Mouse (Mus musculus): Measurements from ENCODE around the gene 4930535I16Rik. TPM values are rescaled to one million over a fixed set of nuclear protein-coding genes. Genes with fewer than 3 reads are reported as not detected.
"Not testable (repeated sequence)": the region's sequence is repeated elsewhere in the genome, so short reads cannot be mapped to it uniquely, and the experiment has no call there.

4930535I16Rik gene
- total and polyA plus RNA-seq, 2 experiments from 2014 or later, result not detected

DNA sequence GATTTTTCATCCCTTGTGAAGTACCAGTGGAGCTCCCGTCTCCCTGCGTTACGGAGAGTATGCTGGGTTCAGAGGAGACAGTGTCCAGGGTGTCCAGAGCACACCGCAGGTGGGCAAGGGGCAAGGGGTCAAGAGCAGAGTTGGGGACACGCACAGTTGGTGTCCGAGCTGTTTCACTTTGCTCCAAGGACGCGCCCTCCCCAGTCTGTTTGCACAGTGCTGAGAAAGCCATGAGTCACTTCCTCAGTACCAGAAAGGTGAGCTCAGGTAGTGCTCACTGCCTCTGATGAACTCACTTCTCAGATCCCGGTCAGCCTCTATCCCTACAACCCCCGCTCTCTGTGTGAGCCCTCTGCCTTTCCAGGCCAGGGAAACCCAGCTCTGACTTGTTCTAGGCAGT, 31.8 kb upstream of the 4930535I16Rik start:
- 75% methylated on average over 10 of the region's 10 CpGs for WGBS
- Histone ChIP-seq H3K36me3 (ENCODE audit: insufficient read depth) (no peaks in the 10 kb centered on the region), H3K27ac (ENCODE audit: low read depth, low read length) (no peak overlapping the region), H3K27me3 (ENCODE audit: insufficient read depth, low read length) (no peaks in the 10 kb centered on the region), H3K9ac (no peak overlapping the region), H3K4me2 (ENCODE audit: low read depth) (no peak overlapping the region), H3K9me3 (ENCODE audit: low read length) (no peaks in the 10 kb centered on the region), H3K4me3 (ENCODE audit: low read depth, low read length) (no peak overlapping the region), H3K4me1 (ENCODE audit: insufficient read depth) (no peaks in the 10 kb centered on the region)
- no peak for TF ChIP-seq CTCF (IDR thresholded peaks at IDR 0.05; ENCODE audit: low read depth)
- ATAC-seq (no peak), DNase-seq (no peak)

DNA sequence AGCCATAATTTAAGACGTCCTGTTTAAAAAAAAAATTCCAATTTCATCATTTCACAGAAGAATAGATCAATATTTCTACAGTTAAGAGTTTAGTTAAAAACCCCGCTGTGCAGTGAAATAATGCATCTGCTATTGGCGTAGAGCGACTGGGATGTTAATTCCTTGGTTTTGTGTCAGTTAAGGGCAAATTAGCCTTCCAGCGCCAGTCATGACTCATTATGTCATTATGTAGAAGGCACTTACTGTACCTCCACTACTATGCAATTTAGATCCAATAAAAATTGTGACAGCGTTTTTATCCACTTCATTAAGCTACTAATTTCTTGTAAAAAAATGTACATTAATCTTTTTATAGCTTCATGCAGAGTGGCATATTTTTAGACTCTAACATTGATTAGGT, 31.1 kb upstream of the 4930535I16Rik start:
- no peak overlapping the region for H3K27ac ChIP-seq (ENCODE audit: low read depth, low read length)
- DNase-seq, result no peak
- H3K36me3 ChIP-seq (ENCODE audit: insufficient read depth), result no peaks in the 10 kb centered on the region
- no peak overlapping the region for H3K9ac ChIP-seq
- no peak for TF ChIP-seq CTCF (IDR thresholded peaks at IDR 0.05; ENCODE audit: low read depth)
- no peak overlapping the region for H3K4me2 ChIP-seq (ENCODE audit: low read depth)
- H3K4me1 ChIP-seq (ENCODE audit: insufficient read depth), result no peaks in the 10 kb centered on the region
- no peak overlapping the region for H3K4me3 ChIP-seq (ENCODE audit: low read depth, low read length)
- peak; percentile 42; the same call in 1 of the 2 replicates for ATAC-seq
- WGBS, result 43% methylated on average over 6 of the region's 6 CpGs
- no peaks in the 10 kb centered on the region for H3K9me3 ChIP-seq (ENCODE audit: low read length)
- H3K27me3 ChIP-seq (ENCODE audit: insufficient read depth, low read length), result no peaks in the 10 kb centered on the region

DNA sequence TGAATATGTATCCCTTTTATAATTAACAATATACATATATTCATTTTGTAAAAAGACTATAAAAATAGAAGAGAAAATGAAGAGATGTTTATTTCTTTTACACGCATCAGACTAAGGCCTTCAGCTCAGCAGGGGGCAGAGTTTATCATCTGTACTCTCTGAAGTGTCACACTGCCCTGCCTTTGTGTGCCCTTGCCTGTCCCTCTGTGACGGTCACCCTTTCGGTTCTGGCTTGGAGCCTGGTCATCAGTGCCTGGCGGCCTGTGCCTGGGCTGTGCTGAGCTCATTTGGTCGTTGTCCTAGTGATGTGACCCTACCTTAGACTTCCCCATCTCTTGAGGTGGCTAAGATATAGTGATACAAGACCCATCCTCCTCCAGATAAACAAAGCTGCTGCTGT, 29.3 kb upstream of the 4930535I16Rik start:
- H3K36me3 ChIP-seq (ENCODE audit: insufficient read depth), result no peaks in the 10 kb centered on the region
- DNase-seq (no peak), ATAC-seq (no peak; the same call in 1 of the 2 replicates)
- TF ChIP-seq CTCF (IDR thresholded peaks at IDR 0.05; ENCODE audit: low read depth), result peak; percentile 4; the same call in 1 of the 2 replicates
- no peaks in the 10 kb centered on the region for H3K27me3 ChIP-seq (ENCODE audit: insufficient read depth, low read length)
- no peaks in the 10 kb centered on the region for H3K9me3 ChIP-seq (ENCODE audit: low read length)
- H3K4me1 ChIP-seq (ENCODE audit: insufficient read depth), result no peaks in the 10 kb centered on the region
- no peak overlapping the region for H3K4me2 ChIP-seq (ENCODE audit: low read depth)
- 59% methylated on average over 5 of the region's 5 CpGs for WGBS
- no peak overlapping the region for H3K9ac ChIP-seq
- H3K4me3 ChIP-seq (ENCODE audit: low read depth, low read length), result no peak overlapping the region
- H3K27ac ChIP-seq (ENCODE audit: low read depth, low read length), result no peak overlapping the region

DNA sequence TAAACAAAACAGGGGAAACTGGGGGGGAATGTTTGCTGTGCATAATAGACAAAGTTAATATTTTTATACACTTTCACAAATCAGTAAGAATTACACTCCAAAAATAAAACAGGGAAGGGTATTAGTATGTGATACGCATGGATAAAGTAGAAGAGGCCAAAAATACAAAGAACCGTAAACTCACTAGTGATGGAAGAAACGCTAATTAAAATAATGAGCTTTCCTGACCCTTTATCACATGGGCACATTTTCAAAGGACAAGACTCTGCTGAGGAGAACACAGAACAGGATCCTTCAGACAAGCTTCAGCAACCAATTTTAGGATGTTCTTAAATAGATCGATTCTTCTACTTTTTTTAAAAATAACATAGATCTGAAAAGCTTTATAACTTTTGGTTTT, 28.9 kb upstream of the 4930535I16Rik start:
- no peak for TF ChIP-seq CTCF (IDR thresholded peaks at IDR 0.05; ENCODE audit: low read depth)
- 54% methylated on average over 4 of the region's 4 CpGs for WGBS
- H3K36me3 ChIP-seq (ENCODE audit: insufficient read depth), result no peaks in the 10 kb centered on the region

DNA sequence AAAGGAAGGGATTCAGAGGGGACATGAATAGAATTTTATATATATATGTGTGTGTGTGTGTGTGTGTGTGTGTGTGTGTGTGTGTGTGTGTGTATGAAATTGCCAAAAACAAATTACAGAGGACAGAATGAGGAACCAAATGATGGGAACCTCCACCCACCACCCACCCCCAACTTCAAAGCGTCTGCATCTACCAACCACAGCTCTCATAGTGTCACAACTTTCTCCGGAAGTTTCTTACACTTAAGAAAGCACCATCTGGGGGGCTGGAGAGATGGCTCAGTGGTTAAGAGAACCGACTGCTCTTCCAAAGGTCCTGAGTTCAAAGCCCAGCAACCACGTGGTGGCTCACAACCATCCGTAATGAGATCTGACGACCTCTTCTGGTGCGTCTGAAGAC, 23.1 kb upstream of the 4930535I16Rik start:
- WGBS, result 80% methylated on average over 7 of the region's 7 CpGs
- ATAC-seq, result not testable (repeated sequence)

More for the DNA sequence above, 28.9 kb upstream of the 4930535I16Rik start:
- Histone ChIP-seq H3K9ac (no peak overlapping the region), H3K27me3 (ENCODE audit: insufficient read depth, low read length) (no peaks in the 10 kb centered on the region), H3K27ac (ENCODE audit: low read depth, low read length) (no peak overlapping the region), H3K9me3 (ENCODE audit: low read length) (no peaks in the 10 kb centered on the region), H3K4me1 (ENCODE audit: insufficient read depth) (no peaks in the 10 kb centered on the region), H3K4me2 (ENCODE audit: low read depth) (no peak overlapping the region), H3K4me3 (ENCODE audit: low read depth, low read length) (no peak overlapping the region)
- no peak for ATAC-seq
- DNase-seq, result no peak

DNA sequence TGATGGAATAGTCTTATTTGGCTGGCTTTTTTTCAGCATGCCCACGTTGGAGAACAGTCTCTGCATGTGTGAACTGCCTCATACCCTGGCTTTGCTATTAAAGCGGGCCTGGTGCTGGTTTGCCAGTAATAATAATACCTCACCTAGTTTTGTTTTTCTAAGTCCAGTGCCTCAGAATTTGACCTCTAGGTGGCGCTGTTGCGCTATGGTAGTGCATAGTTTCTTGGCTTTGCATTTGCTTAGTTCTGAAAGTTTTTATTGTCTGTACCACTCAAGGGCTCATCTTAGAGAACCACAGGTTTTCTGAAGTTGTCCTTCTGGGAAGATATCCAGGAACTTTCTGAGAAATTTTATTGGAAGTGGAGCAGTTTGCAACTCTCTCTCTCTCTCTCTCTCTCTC, 22.0 kb upstream of the 4930535I16Rik start:
- no peaks in the 10 kb centered on the region for H3K27me3 ChIP-seq (ENCODE audit: insufficient read depth, low read length)
- peak; percentile 92 for TF ChIP-seq CTCF (IDR thresholded peaks at IDR 0.05; ENCODE audit: low read depth)
- H3K4me3 ChIP-seq (ENCODE audit: low read depth, low read length), result no peak overlapping the region
- DNase-seq (peak; percentile 92), ATAC-seq (peak; percentile 50; the same call in 1 of the 2 replicates)
- H3K27ac ChIP-seq (ENCODE audit: low read depth, low read length), result no peak overlapping the region
- no peaks in the 10 kb centered on the region for H3K4me1 ChIP-seq (ENCODE audit: insufficient read depth)
- 5% methylated on average over 4 of the region's 4 CpGs for WGBS
- H3K9me3 ChIP-seq (ENCODE audit: low read length), result no peaks in the 10 kb centered on the region
- no peak overlapping the region for H3K4me2 ChIP-seq (ENCODE audit: low read depth)
- H3K36me3 ChIP-seq (ENCODE audit: insufficient read depth), result peaks cover 24% of the 10 kb centered on the region
- no peak overlapping the region for H3K9ac ChIP-seq

More for the DNA sequence above, 23.1 kb upstream of the 4930535I16Rik start:
- H3K27ac ChIP-seq (ENCODE audit: low read depth, low read length); H3K9me3 ChIP-seq (ENCODE audit: low read length); H3K4me1 ChIP-seq (ENCODE audit: insufficient read depth); H3K27me3 ChIP-seq (ENCODE audit: insufficient read depth, low read length); H3K4me2 ChIP-seq (ENCODE audit: low read depth); H3K9ac ChIP-seq; DNase-seq; H3K4me3 ChIP-seq (ENCODE audit: low read depth, low read length): not testable (repeated sequence)
- H3K36me3 ChIP-seq (ENCODE audit: insufficient read depth), result peaks cover 15% of the 10 kb centered on the region

DNA sequence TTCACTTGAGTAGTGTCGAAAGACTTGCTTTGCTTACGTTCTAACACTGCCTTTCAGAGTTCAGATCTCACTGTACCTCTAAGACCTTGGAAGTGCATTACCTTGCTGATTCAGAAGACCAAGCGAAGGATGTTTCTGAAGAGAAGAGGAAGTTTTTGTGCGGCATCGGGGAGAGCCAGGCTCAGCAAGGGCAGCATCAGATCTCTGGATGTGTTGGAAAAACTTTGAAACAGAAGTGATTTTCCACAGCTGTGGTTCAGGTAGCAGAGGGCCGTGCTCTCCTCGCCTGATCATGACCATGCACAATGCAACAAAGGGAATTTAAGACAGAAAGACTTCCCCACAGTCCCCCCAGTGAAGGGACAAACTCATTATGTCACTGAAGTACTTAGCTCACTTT, 18.2 kb upstream of the 4930535I16Rik start:
- Histone ChIP-seq H3K4me1 (ENCODE audit: insufficient read depth) (no peaks in the 10 kb centered on the region), H3K36me3 (ENCODE audit: insufficient read depth) (peaks cover 49% of the 10 kb centered on the region), H3K4me2 (ENCODE audit: low read depth) (no peak overlapping the region), H3K9ac (no peak overlapping the region), H3K4me3 (ENCODE audit: low read depth, low read length) (no peak overlapping the region), H3K27me3 (ENCODE audit: insufficient read depth, low read length) (no peaks in the 10 kb centered on the region), H3K9me3 (ENCODE audit: low read length) (no peaks in the 10 kb centered on the region), H3K27ac (ENCODE audit: low read depth, low read length) (no peak overlapping the region)
- no peak for TF ChIP-seq CTCF (IDR thresholded peaks at IDR 0.05; ENCODE audit: low read depth)
- WGBS, result 90% methylated on average over 7 of the region's 7 CpGs
- no peak for DNase-seq
- no peak for ATAC-seq

Measured in forebrain, postnatal 0 days (tissue).